Mouse (Mus musculus): Measurements from ENCODE around the gene Lsm11. TPM values are rescaled to one million over a fixed set of nuclear protein-coding genes. Genes with fewer than 3 reads are reported as not detected.
"Not testable (repeated sequence)": the region's sequence is repeated elsewhere in the genome, so short reads cannot be mapped to it uniquely, and the experiment has no call there.

Gene Lsm11
- total RNA-seq, 2 experiments from 2014 or later = 3.6 to 4.3 TPM

GRCm38 (mm10) chr11:45888471-45889030, 56.2 kb downstream of the Lsm11 start:
- intact Hi-C loops (cut with DNase I) = loop anchor here (10.0 kb wide), 3 partner anchors 134 to 884 kb away; no protein-coding TSS in a partner anchor
- DNase-seq (ENCODE audit: low spot score) = no peak

- intact Hi-C loops (cut with DNase I) = loop anchor here (10.0 kb wide), 3 partner anchors 132 to 882 kb away; no protein-coding TSS in a partner anchor
Observed at GRCm38 (mm10) chr11:45886596-45886995, 58.1 kb downstream of the Lsm11 start.

GRCm38 (mm10) chr11:45885606-45886230, 59.0 kb downstream of the Lsm11 start:
- DNase-seq (ENCODE audit: low spot score) = no peak
- intact Hi-C loops (cut with DNase I) = loop anchor here (10.0 kb wide), 3 partner anchors 131 to 881 kb away; no protein-coding TSS in a partner anchor

More at GRCm38 (mm10) chr11:45886596-45886995, 58.1 kb downstream of the Lsm11 start:
- no peak for DNase-seq (ENCODE audit: low spot score)

- DNase-seq (ENCODE audit: low spot score) = no peak
- intact Hi-C loops (cut with DNase I) = loop anchor here (10.0 kb wide), 3 partner anchors 129 to 879 kb away; no protein-coding TSS in a partner anchor
Observed at GRCm38 (mm10) chr11:45884029-45884428, 60.7 kb downstream of the Lsm11 start.

GRCm38 (mm10) chr11:45883270-45883931, 61.3 kb downstream of the Lsm11 start:
- no peak for DNase-seq (ENCODE audit: low spot score)
- intact Hi-C loops (cut with DNase I) = loop anchor here (2.0 to 10.0 kb wide), 4 partner anchors 129 to 879 kb away; no protein-coding TSS in a partner anchor

- no peak for DNase-seq (ENCODE audit: low spot score)
- intact Hi-C loops (cut with DNase I) = loop anchor here (2.0 to 10.0 kb wide), 4 partner anchors 127 to 877 kb away; no protein-coding TSS in a partner anchor
Observed at GRCm38 (mm10) chr11:45881683-45882068, 63.1 kb downstream of the Lsm11 start.

- no peak for DNase-seq (ENCODE audit: low spot score)
- intact Hi-C loops (cut with DNase I) = loop anchor here (10.0 kb wide), 3 partner anchors 126 to 876 kb away; no protein-coding TSS in a partner anchor
Observed at GRCm38 (mm10) chr11:45881026-45881682, 63.6 kb downstream of the Lsm11 start.

- intact Hi-C loops (cut with DNase I) = loop anchor here (2.0 to 5.0 kb wide), 2 partner anchors 72 to 1293 kb away; no protein-coding TSS in a partner anchor
Observed at GRCm38 (mm10) chr11:45879366-45879765, 65.4 kb downstream of the Lsm11 start.

More at GRCm38 (mm10) chr11:45879366-45879765, 65.4 kb downstream of the Lsm11 start:
- DNase-seq (ENCODE audit: low spot score) = not testable (repeated sequence)

Other genes starting within 250 kb of the Lsm11 start
- 10 to 100 TPM; 36.0 to 36.4 TPM for gene Clint1, start 92.9 kb downstream of the Lsm11 start, total RNA-seq (2021)
- gene Thg1l, start 10.6 kb upstream of the Lsm11 start, total RNA-seq (2021) = 1 to 10 TPM; 4.4 to 7.2 TPM
- under 1 TPM; 0.18 to 0.25 TPM for gene Sox30, start 35.4 kb upstream of the Lsm11 start, total RNA-seq (2021)
- gene Gm12166, start 107.4 kb upstream of the Lsm11 start, total RNA-seq (2021) = 1 to 10 TPM; 1.6 to 1.9 TPM
- 10 to 100 TPM; 36.2 to 78.2 TPM for gene Adam19, start 111.1 kb upstream of the Lsm11 start, total RNA-seq (2021)
- under 1 TPM in 1 of 2 experiments, not detected in 1; 0.08 TPM for gene Nipal4, start 221.6 kb upstream of the Lsm11 start, total RNA-seq (2021)

All from heart, postnatal 25 days (tissue).